Mouse (Mus musculus) heart, adult 9 months (tissue): ENCODE measurements around the gene Chst11.

ENCODE experiments used
- DNase-seq, 2 experiments: peaks; one replicate each; pipeline ENCODE4 v3.0.0; 2022; ENCODE audit warnings: low spot score in 2 of 2

The Chst11 gene

GRCm38 (mm10) chr10:82990918-82991317 is 5.6 kb downstream of the Chst11 start:
- peak; percentile 16 to 54 for DNase-seq

DNA sequence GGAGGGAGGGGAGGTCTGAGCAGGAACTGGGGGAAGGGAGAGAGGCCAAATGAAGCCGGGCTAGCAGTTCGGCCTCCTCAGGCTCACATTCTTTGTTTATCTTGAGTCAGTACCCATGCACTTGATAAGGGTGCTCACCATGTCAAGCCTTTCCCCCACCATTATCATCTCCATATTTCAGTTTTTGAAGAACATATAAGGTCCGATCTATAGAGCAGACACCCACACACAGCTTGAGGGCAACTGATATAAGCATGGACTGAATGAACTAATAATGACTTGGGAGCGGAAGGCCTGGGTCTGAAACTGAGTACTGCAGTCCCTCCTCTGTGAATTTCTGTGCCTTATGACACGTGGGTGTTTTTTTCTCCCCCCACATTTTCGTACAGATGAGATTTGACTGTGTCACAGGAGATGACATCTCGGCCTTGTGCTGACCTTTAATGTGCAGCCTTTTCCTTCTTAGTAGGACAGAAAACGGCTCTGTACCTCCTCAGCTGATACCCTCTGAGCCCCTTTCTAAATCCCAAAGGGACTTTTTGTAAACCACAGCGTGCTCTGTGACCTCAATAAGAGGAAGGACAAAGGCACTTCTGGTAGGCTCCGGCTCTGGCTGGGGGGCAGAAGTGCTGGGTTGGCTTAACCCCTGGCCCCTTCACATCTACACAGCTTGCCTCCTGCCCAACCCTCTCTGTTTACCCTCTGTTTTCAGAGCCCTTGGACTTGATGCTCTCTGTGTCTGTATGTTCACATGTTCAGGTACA is 6.6 kb downstream of the Chst11 start:
- no peak for DNase-seq

DNA sequence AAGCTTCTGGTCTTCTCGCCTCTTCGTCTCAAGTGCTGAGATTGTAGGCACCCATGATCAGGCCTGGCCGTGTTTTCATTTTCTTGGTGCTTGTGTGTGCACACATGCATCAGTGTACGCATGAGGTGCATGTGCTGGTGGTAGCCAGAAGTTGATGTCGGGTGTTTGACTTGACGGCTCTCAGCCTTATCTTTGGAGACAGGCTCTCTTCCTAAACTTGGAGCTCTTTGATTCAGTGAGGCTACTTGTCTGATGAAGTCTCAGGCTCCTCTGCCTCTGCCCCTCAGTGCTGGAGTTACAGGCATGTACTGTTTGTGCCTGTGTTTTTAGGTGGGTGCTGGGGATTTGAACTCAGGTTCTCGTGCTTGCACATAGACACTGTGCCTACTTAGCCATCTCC is 9.0 kb downstream of the Chst11 start:
- no peak for DNase-seq

DNA sequence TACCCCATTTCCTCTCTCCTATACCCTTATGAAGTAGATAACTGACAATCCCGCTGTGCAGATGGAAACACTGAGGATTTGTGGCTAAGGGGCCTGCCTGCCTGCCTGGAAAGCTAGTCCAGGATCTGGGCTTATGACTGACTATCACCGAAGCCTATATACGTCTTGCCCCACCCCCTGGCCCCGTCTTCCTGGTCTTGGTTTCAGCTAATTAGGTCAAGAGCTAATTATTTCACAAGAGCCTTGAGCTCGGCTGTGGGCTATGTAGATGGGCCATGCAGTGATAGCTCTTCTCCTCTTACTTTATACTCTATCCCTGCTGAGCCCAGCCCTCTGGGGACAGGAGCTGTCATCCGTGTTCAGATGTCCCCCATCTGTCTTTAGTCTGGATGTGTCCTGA is 12.2 kb downstream of the Chst11 start:
- DNase-seq = no peak

DNA sequence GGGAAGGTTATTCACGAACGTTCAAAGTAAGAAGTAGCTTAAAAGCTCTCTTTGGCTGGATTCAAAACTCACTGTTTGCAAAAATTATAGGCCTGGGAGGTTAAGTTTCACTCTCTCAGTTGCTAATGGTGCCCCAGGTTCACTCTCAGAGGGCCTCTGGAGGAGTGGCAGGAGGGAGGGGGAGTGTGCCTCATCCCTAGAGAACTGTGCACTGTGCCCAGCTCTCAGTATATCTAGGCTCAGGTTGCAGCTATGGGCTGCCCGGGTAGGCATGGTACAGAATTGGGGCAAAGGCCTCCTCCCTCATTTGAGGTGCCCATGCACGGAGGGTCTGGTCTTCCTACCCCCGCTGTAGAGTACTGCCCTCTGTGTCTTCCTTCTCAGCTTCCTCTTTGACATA is 14.9 kb downstream of the Chst11 start:
- DNase-seq = no peak

DNA sequence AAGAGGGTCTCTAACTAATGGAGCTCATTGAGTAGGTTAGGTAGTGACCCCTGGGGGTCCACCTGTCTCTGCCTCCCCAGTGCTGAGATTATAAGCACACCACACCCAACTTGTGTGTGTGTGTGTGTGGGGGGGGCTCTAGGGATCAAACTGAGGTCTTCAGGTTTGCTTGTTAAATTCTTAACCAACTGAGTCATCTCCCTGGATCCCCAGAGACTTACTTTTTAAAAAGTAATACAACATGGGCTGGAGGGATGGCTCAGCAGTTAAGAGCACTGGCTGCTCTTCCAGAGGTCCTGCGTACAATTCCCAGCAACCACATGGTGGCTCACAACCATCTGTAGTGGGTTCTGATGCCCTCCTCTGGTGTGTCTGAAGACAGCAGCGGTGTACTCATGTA is 15.4 kb downstream of the Chst11 start:
- no peak for DNase-seq

DNA sequence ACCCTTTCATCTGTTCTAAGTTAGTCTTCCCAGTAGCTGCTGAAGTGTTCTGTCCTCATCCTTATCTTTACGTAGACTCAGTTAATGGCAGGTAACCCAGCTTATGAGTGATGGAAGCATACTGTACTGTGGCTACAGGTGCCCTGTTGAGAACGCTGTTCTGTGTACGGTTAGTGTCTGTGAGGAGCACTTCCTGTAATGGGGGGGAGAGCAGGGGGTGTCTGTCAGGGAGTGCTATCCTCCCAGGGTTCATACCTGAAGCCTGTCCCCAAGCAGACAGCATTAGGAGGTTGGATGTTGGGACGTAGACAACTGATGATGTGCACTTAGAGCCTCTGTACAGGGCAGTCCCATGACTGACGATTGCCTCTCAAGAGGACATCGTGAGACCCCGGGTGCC is 18.6 kb downstream of the Chst11 start:
- no peak for DNase-seq

- DNase-seq = peak; percentile 35 to 53
These were observed 19.1 kb downstream of the Chst11 start for GRCm38 (mm10) chr10:83004389-83004788.

- peak; percentile 27 to 47 for DNase-seq
These were observed 19.7 kb downstream of the Chst11 start for GRCm38 (mm10) chr10:83005003-83005402.

DNA sequence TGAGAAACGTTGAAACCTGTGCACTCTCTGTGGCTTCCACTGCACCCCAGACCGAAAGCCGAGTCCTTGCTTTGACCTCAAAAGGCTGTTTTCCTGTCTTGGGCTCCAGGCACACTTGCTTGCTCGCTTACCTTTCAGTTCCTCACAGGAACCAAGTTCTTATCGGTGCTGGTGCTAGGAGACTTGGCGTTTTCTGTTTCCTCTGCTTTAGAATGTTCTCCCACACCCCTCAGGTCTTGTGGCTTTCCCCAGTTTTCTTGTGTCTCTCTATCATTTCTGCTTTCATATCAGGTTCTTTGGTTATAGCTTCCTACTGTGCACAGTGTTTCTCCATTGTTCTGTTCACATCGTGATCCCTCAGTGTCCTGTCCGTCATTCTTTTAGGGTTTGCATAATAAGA is 21.0 kb downstream of the Chst11 start:
- DNase-seq = no peak

GRCm38 (mm10) chr10:83013984-83014383 is 28.7 kb downstream of the Chst11 start:
- no peak for DNase-seq

DNA sequence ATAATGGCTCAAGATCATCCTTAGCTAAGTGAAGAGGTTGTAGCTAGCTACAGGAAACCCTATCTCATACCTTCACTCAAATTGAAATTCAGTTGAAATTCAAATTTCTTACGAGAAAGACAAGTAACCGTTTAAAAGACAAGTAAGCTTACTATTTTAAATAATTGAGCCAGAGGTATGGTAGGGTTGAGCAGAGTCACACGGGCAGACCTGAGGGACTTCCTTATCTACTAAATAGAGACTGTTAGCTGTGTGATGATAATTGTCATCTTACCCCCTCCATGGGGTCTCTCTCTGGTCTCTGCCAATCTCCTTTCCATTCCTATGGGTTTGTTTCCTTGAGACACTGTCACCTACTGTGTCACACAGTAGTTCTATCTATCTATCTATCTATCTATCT is 30.6 kb downstream of the Chst11 start:
- DNase-seq = no peak

DNA sequence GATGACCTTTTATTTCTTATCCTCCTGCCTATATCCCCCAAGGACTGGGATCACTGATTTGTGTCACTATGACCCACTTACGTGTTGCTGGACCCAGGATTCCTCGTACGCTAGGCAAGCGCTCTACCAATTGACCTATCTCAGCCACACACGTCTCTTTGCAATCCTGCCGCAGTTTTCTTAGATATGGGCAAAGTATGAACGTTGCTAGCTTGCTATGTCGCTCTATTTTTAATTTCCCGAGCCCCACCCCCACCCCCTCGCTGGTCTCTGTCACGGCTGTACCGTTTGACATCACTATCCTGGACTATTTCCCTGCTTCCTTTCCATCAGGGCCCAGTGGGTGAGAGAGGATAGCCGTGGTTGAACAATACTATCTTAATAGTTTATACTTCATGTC is 31.5 kb downstream of the Chst11 start:
- DNase-seq = no peak

DNA sequence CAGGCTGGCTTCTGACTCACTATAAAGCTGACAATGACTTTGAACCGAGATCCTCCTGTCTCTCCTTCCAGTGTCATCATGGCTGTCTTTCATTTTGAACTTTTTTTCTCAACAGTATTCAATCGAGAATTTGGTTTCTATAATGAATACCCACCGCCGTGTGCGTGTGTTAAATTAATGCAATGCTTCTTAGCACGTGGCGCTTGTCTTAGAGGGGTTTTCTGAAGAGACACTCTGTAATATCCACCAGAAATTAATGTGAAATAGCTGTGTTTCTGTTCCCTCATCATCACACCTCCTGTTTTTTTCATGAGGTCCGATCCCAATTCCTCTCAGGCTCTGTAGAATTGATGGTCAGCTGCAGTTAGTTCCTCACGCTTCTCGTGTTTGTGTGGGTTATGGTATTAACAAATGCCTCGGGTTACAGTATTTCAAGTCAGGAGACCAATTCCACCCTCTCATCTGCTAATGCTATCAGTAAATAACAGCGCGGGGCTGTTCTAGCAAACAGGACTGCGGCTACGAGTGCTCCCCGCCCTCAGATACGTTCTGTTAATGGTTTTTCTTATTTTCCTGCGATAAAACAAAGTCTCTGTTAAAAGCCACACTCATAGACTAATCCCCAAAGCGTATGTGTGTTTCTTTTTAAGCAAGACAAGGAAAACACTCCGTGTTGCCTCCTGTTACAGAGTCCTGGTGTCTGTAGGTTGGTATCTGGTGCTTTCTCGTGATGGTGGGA is 32.6 kb downstream of the Chst11 start:
- DNase-seq = no peak

DNA sequence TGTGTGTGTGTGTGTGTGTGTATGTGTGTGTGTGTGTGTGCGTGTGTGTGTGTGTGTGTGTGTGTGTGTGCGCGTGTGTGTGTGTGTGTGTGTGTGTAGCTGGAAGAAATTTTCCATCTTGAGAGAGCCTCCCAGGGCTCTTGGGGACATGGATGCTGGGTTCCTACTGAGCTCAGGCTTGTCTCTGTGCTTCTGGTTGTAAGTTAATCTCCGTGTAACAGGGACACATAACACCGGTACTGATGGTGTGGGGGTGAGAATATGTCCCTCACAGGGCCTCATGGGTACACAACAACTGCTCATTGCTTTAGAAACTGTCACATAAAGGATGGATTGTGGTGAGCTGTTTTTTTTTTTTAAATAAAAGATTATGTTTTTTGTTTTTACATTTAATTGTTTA is 33.2 kb downstream of the Chst11 start:
- no peak for DNase-seq

DNA sequence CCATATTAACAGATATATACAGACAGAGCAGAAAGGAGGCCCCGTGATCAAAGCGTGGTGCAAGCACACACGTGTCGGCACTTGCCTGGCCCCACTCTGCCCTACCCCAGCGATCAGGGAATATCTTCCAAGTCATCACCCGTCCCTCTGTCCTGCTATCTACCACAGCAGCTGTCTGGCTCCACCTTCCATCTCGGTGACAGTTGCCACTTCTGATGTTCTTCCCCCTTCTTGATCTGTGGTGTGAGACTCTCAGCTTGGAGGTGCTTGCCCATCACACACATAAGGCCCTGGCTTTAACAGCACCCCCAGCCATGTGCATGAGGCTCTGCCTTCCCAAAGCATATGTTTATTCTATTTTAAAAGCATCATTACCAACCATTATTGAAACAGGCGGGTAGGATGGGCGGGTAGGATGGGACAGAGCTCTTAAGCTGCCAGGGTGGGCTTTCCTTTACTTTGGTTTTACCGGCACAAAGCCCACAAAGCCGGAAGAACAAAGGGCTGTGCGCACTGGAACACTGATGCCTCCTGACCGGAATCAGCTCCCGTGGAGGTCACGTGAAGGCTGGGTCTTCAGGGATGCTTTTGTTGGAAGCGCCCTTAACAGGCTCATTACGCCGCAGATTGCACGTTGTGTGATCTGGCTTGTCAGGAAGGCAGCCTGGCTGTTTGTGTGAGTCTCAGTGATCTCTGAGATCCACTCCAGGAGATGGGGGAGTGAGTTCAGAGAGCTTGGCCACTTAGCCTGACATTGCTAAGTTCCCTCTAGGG is 34.4 kb downstream of the Chst11 start:
- no peak for DNase-seq

DNA sequence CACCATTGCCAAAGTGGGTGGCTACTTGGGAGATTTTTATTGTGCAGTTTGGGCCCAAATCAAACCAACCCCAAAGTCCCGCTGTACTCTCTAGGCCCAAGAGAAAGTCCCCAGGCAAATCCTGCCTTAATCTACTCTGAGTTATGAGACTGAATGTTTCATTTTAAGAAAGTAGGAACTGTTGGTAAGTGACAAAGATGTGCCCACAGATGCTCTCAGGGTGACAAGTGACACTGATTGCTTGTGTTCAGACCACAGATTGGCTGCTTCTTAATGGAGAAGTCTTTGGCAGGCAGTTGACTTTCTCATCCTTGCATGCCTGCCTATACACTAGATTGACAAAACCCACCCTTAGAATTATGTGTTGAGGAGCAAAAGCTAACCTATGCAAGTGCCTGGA is 37.3 kb downstream of the Chst11 start:
- no peak for DNase-seq

- DNase-seq = no peak
These were observed 40.9 kb downstream of the Chst11 start for GRCm38 (mm10) chr10:83026174-83026573.

DNA sequence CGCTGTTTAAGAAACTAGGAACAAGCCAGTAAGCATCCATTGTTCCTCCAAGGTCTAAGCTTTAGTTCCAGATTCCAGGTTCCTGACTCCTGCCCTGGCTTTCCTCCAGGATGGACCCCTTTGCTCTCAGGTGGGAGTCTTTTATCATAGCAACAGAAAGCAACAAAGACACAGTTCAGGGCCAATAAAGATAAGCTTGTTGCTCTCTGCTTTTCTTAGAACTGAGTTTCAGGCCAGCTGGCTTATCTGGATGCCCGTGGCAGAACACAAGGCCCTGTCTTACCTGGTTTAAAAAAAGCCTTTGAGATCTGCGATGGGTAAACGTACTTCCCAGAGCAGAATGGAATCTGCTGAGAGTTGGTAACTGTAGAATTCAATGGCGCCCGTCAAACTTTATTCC is 42.4 kb downstream of the Chst11 start:
- no peak for DNase-seq

GRCm38 (mm10) chr10:83030103-83030661 is 44.9 kb downstream of the Chst11 start:
- no peak for DNase-seq

- DNase-seq = no peak
These were observed 45.6 kb downstream of the Chst11 start for GRCm38 (mm10) chr10:83030928-83031327.

DNA sequence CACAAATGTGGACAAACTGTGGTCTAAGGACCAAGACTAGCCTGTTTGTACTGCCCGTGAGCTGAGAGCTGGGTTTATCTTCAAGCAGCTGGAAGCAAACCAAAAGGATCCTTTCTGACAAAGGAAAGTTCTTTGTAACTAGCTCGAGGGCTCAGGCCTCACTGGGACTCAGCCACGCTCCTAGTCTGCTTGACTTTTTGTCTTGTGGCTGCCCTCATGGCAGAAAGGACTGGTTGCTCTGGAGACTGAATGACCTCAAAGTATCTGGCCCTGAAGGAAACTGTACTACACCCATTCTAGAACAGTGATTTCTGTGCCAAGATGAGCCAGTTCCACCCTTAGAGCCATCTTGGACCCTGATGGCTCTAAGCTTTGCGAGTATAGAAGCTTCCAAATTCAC is 46.3 kb downstream of the Chst11 start:
- no peak for DNase-seq
